Mouse (Mus musculus) lung, adult 18-20 months (tissue): ENCODE measurements at regions not wholly inside any gene's neighbourhood (a gene's known extent, or its start where the extent isn't known, plus 50 kb on each side); places are given as distances from the start of the nearest gene placed in this dataset.

Source experiments
- DNase-seq, 2 experiments: peaks; one replicate each; pipeline ENCODE4 v3.0.0; 2022; ENCODE audit warnings: mixed read lengths in 2 of 2

- DNase-seq = no peak
Measured at GRCm38 (mm10) chr1:88623040-88623439, 79.0 kb downstream of the Arl4c start.

GRCm38 (mm10) chr1:88622356-88622755 is 79.7 kb downstream of the Arl4c start:
- DNase-seq = no peak

GRCm38 (mm10) chr1:88621214-88621613 is 80.8 kb downstream of the Arl4c start:
- DNase-seq = no peak

GRCm38 (mm10) chr1:88613007-88613406 is 89.0 kb downstream of the Arl4c start:
- no peak for DNase-seq

- DNase-seq = peak in 1 of 2 experiments; percentile 29
Measured at GRCm38 (mm10) chr1:88611241-88611640, 90.8 kb downstream of the Arl4c start.

GRCm38 (mm10) chr1:88610810-88611209 is 91.2 kb downstream of the Arl4c start:
- DNase-seq = no peak

- no peak for DNase-seq
Measured at GRCm38 (mm10) chr1:88608826-88609225, 93.2 kb downstream of the Arl4c start.

GRCm38 (mm10) chr1:88608236-88608635 is 93.8 kb downstream of the Arl4c start:
- DNase-seq = peak; percentile 19 to 22

- DNase-seq = peak; percentile 69 to 84
Measured at GRCm38 (mm10) chr1:88605616-88606190, 95.8 kb upstream of the Glrp1 start.

GRCm38 (mm10) chr1:88602241-88602640 is 92.4 kb upstream of the Glrp1 start:
- no peak for DNase-seq

GRCm38 (mm10) chr1:88601801-88602200 is 91.9 kb upstream of the Glrp1 start:
- DNase-seq = no peak

- DNase-seq = no peak
Measured at GRCm38 (mm10) chr1:88600145-88600544, 90.3 kb upstream of the Glrp1 start.

- no peak for DNase-seq
Measured at GRCm38 (mm10) chr1:88594484-88595254, 84.8 kb upstream of the Glrp1 start.

- no peak for DNase-seq
Measured at GRCm38 (mm10) chr1:88592036-88592435, 82.2 kb upstream of the Glrp1 start.

- DNase-seq = no peak
Measured at GRCm38 (mm10) chr1:88590802-88591380, 81.0 kb upstream of the Glrp1 start.

- no peak for DNase-seq
Measured at GRCm38 (mm10) chr1:88588747-88589146, 78.9 kb upstream of the Glrp1 start.

GRCm38 (mm10) chr1:88586823-88587820 is 77.3 kb upstream of the Glrp1 start:
- peak; percentile 46 to 53 for DNase-seq

GRCm38 (mm10) chr1:88586128-88586527 is 76.3 kb upstream of the Glrp1 start:
- DNase-seq = no peak

GRCm38 (mm10) chr1:88584515-88585033 is 74.7 kb upstream of the Glrp1 start:
- no peak for DNase-seq

- DNase-seq = no peak
Measured at GRCm38 (mm10) chr1:88578231-88578620, 68.4 kb upstream of the Glrp1 start.

GRCm38 (mm10) chr1:88577498-88578230 is 67.8 kb upstream of the Glrp1 start:
- DNase-seq = no peak
